In genomic region chr5:120742125-120742524, GRCm38 (mm10) we compare ENCODE assay signal across 8 mouse cellular contexts. TPM values are rescaled to one million over a fixed set of nuclear protein-coding genes. Genes with fewer than 3 reads are reported as not detected.
DNase-seq lines count a peak whose midpoint lies in the region; ATAC-seq lines count a peak whose summit lies in the region.

No protein-coding gene starts in this region.

- DNase-seq in adrenal gland, postnatal 10 days: peak; percentile 48
- DNase-seq in adrenal gland, adult 8-10 months: no peak
- DNase-seq in layer of hippocampus, adult 9-10 months (ENCODE audit: low spot score): peak; percentile 24
- no peak for DNase-seq in layer of hippocampus, postnatal 14 days (ENCODE audit: low spot score in 2 of 2)
- peak; percentile 66 for DNase-seq in T-cell, adult 2 months (ENCODE audit: low spot score)
- no peak for DNase-seq in urinary bladder, postnatal 36 days (ENCODE audit: low spot score in 2 of 2)

- ATAC-seq in granulocyte monocyte progenitor cell, adult 5-6 weeks (replicated peaks; ENCODE audit: poor library complexity, severe bottlenecking): 0 out of 2 replicates have a peak, but pooled peaks have one; percentile 30
- ATAC-seq in neutrophil, adult 5-6 weeks (ENCODE audit: extremely low read depth, insufficient number of reproducible peaks, low FRiP score, poor library complexity, severe bottlenecking): peak; percentile 49; the same call in 1 of the 2 replicates

RNA-seq across cellular contexts. Expression of gene Oas2, which starts 7.5 kb away (rescaled TPM):
- total RNA-seq in adrenal gland, postnatal 10 days (2021): under 1 TPM; 0.09 to 0.24 TPM
- under 1 TPM; 0.63 to 0.89 (median 0.66) TPM for total RNA-seq in adrenal gland, adult 8-10 months (2022)
- total RNA-seq in layer of hippocampus, postnatal 14 days (2021): under 1 TPM; 0.12 to 0.16 TPM
- 0.47 TPM in 1 of 2 replicates, not detected in the other for total RNA-seq in granulocyte monocyte progenitor cell, adult 5-6 weeks (2014; fragmentation: Nextera tagmentation)
- 1.0 TPM in 1 of 2 replicates, not detected in the other for total RNA-seq in granulocyte monocyte progenitor cell, adult 5-6 weeks (2017)
- 48.7 and 57.1 TPM in 2 replicates for total RNA-seq in neutrophil, adult 5-6 weeks (2017)

RNA-seq across cellular contexts. Expression of gene Dtx1, which starts 30.4 kb away (rescaled TPM):
- total RNA-seq in adrenal gland, postnatal 10 days (2021): 1 to 10 TPM; 7.4 to 9.2 TPM
- 10 to 100 TPM; 16.6 to 17.8 (median 17.3) TPM for total RNA-seq in adrenal gland, adult 8-10 months (2022)
- total RNA-seq in layer of hippocampus, postnatal 14 days (2021): 10 to 100 TPM; 70.5 to 74.2 TPM
- not detected in 2 replicates for total RNA-seq in granulocyte monocyte progenitor cell, adult 5-6 weeks (2014; fragmentation: Nextera tagmentation)
- not detected in 2 replicates for total RNA-seq in granulocyte monocyte progenitor cell, adult 5-6 weeks (2017)
- total RNA-seq in neutrophil, adult 5-6 weeks (2017): 30.0 and 36.0 TPM in 2 replicates

RNA-seq across cellular contexts. Expression of gene Oas3, which starts 35.3 kb away (rescaled TPM):
- total RNA-seq in adrenal gland, postnatal 10 days (2021): under 1 TPM; 0.15 to 0.21 TPM
- total RNA-seq in adrenal gland, adult 8-10 months (2022): under 1 TPM; 0.30 to 0.44 (median 0.39) TPM
- not detected for total RNA-seq in layer of hippocampus, postnatal 14 days (2021)
- 0.17 and 1.3 TPM in 2 replicates for total RNA-seq in granulocyte monocyte progenitor cell, adult 5-6 weeks (2014; fragmentation: Nextera tagmentation)
- total RNA-seq in granulocyte monocyte progenitor cell, adult 5-6 weeks (2017): 0.77 and 0.90 TPM in 2 replicates
- total RNA-seq in neutrophil, adult 5-6 weeks (2017): 72.6 and 77.3 TPM in 2 replicates

RNA-seq across cellular contexts. Expression of gene Oas1e, which starts 53.2 kb away (rescaled TPM):
- total RNA-seq in adrenal gland, postnatal 10 days (2021): not detected
- not detected for total RNA-seq in adrenal gland, adult 8-10 months (2022)
- not detected for total RNA-seq in layer of hippocampus, postnatal 14 days (2021)
- not detected in 2 replicates for total RNA-seq in granulocyte monocyte progenitor cell, adult 5-6 weeks (2014; fragmentation: Nextera tagmentation)
- not detected in 2 replicates for total RNA-seq in granulocyte monocyte progenitor cell, adult 5-6 weeks (2017)
- 0.47 TPM in 1 of 2 replicates, not detected in the other for total RNA-seq in neutrophil, adult 5-6 weeks (2017)

Comparison
In these comparisons a context has a peak if more than half of its experiments do, and no peak if none do; other contexts are left out.
1. DNase-seq: peak in adrenal gland, postnatal 10 days (single experiment), layer of hippocampus, adult 9-10 months (single experiment) and T-cell, adult 2 months (single experiment); none in adrenal gland, adult 8-10 months (single experiment), layer of hippocampus, postnatal 14 days (0 of 2) and urinary bladder, postnatal 36 days (0 of 2).
2. RNA of gene Oas2, which starts 7.5 kb away (total RNA-seq): 48.7 to 57.1 TPM in neutrophil, adult 5-6 weeks; 0.63 to 0.89 TPM in adrenal gland, adult 8-10 months, 0.47 to 1.0 TPM in granulocyte monocyte progenitor cell, adult 5-6 weeks, 0.09 to 0.24 TPM in adrenal gland, postnatal 10 days and 0.12 to 0.16 TPM in layer of hippocampus, postnatal 14 days; every median in the first group is over 10 times any median in the second.
3. RNA of gene Dtx1, which starts 30.4 kb away (total RNA-seq): 70.5 to 74.2 TPM in layer of hippocampus, postnatal 14 days, 30.0 to 36.0 TPM in neutrophil, adult 5-6 weeks, 16.6 to 17.8 TPM in adrenal gland, adult 8-10 months and 7.4 to 9.2 TPM in adrenal gland, postnatal 10 days; not detected in granulocyte monocyte progenitor cell, adult 5-6 weeks; every median in the first group is over 4 times any median in the second.
4. RNA of gene Oas3, which starts 35.3 kb away (total RNA-seq): 72.6 to 77.3 TPM in neutrophil, adult 5-6 weeks; 0.17 to 1.3 TPM in granulocyte monocyte progenitor cell, adult 5-6 weeks, 0.30 to 0.44 TPM in adrenal gland, adult 8-10 months, 0.15 to 0.21 TPM in adrenal gland, postnatal 10 days and not detected in layer of hippocampus, postnatal 14 days; every median in the first group is over 10 times any median in the second.